Mouse (Mus musculus): ENCODE measurements at regions not wholly inside any gene's neighbourhood (a gene's known extent, or its start where the extent isn't known, plus 50 kb on each side); places are given as distances from the start of the nearest gene placed in this dataset.

- ATAC-seq (replicated peaks; ENCODE audit: low FRiP score, low read depth) = no peak
- 76% methylated on average over 4 of the region's 4 CpGs for WGBS
These were observed 127.1 kb upstream of the Gorab start for GRCm38 (mm10) chr1:163530563-163530962.

GRCm38 (mm10) chr1:163517966-163518365 lies 114.5 kb upstream of the Gorab start:
- no peaks in the 10 kb centered on the region for H3K9me3 ChIP-seq (replicated peaks; ENCODE audit: low read length)
- H3K27ac ChIP-seq = no peak overlapping the region
- DNase-seq (ENCODE audit: low spot score) = no peak
- no peak overlapping the region for H3K4me2 ChIP-seq (ENCODE audit: low read length)
- H3K27me3 ChIP-seq (ENCODE audit: insufficient read depth, low read length) = no peaks in the 10 kb centered on the region
- WGBS = 64% methylated on average over 5 of the region's 5 CpGs
- H3K4me3 ChIP-seq (replicated peaks; ENCODE audit: low read depth, low read length) = no peak overlapping the region
- no peak for TF ChIP-seq CTCF (IDR thresholded peaks at IDR 0.05; ENCODE audit: low read depth)
- H3K4me1 ChIP-seq (replicated peaks; ENCODE audit: insufficient read depth, low read length) = no peaks in the 10 kb centered on the region
- H3K36me3 ChIP-seq (ENCODE audit: insufficient read depth, low read length) = no peaks in the 10 kb centered on the region
- no peak for ATAC-seq (replicated peaks; ENCODE audit: low FRiP score, low read depth)
- H3K9ac ChIP-seq (ENCODE audit: low read depth, low read length) = no peak overlapping the region

More at GRCm38 (mm10) chr1:163530563-163530962, 127.1 kb upstream of the Gorab start:
- H3K4me1 ChIP-seq (replicated peaks; ENCODE audit: insufficient read depth, low read length) = no peaks in the 10 kb centered on the region
- H3K27ac ChIP-seq = no peak overlapping the region
- H3K27me3 ChIP-seq (ENCODE audit: insufficient read depth, low read length) = no peaks in the 10 kb centered on the region
- no peak for TF ChIP-seq CTCF (IDR thresholded peaks at IDR 0.05; ENCODE audit: low read depth)
- no peak overlapping the region for H3K4me2 ChIP-seq (ENCODE audit: low read length)
- H3K4me3 ChIP-seq (replicated peaks; ENCODE audit: low read depth, low read length) = no peak overlapping the region
- H3K9ac ChIP-seq (ENCODE audit: low read depth, low read length) = no peak overlapping the region
- H3K9me3 ChIP-seq (replicated peaks; ENCODE audit: low read length) = no peaks in the 10 kb centered on the region
- no peak for DNase-seq (ENCODE audit: low spot score)
- H3K36me3 ChIP-seq (ENCODE audit: insufficient read depth, low read length) = no peaks in the 10 kb centered on the region

GRCm38 (mm10) chr1:163512847-163513246 lies 109.4 kb upstream of the Gorab start:
- DNase-seq (ENCODE audit: low spot score) (peak; percentile 34), ATAC-seq (replicated peaks; ENCODE audit: low FRiP score, low read depth) (no peak)
- no peak for TF ChIP-seq CTCF (IDR thresholded peaks at IDR 0.05; ENCODE audit: low read depth)
- Histone ChIP-seq H3K9ac (ENCODE audit: low read depth, low read length) (no peak overlapping the region), H3K9me3 (replicated peaks; ENCODE audit: low read length) (no peaks in the 10 kb centered on the region), H3K4me1 (replicated peaks; ENCODE audit: insufficient read depth, low read length) (no peaks in the 10 kb centered on the region), H3K36me3 (ENCODE audit: insufficient read depth, low read length) (no peaks in the 10 kb centered on the region), H3K27me3 (ENCODE audit: insufficient read depth, low read length) (no peaks in the 10 kb centered on the region), H3K4me3 (replicated peaks; ENCODE audit: low read depth, low read length) (no peak overlapping the region), H3K4me2 (ENCODE audit: low read length) (no peak overlapping the region), H3K27ac (no peak overlapping the region)

GRCm38 (mm10) chr1:163512008-163512407 lies 108.5 kb upstream of the Gorab start:
- H3K4me1 ChIP-seq (replicated peaks; ENCODE audit: insufficient read depth, low read length) = no peaks in the 10 kb centered on the region
- DNase-seq (ENCODE audit: low spot score) = peak; percentile 31
- no peak overlapping the region for H3K27ac ChIP-seq
- TF ChIP-seq CTCF (IDR thresholded peaks at IDR 0.05; ENCODE audit: low read depth) = no peak
- H3K9ac ChIP-seq (ENCODE audit: low read depth, low read length) = no peak overlapping the region
- H3K36me3 ChIP-seq (ENCODE audit: insufficient read depth, low read length) = no peaks in the 10 kb centered on the region
- H3K4me2 ChIP-seq (ENCODE audit: low read length) = no peak overlapping the region
- no peaks in the 10 kb centered on the region for H3K27me3 ChIP-seq (ENCODE audit: insufficient read depth, low read length)
- no peaks in the 10 kb centered on the region for H3K9me3 ChIP-seq (replicated peaks; ENCODE audit: low read length)
- no peak for ATAC-seq (replicated peaks; ENCODE audit: low FRiP score, low read depth)
- H3K4me3 ChIP-seq (replicated peaks; ENCODE audit: low read depth, low read length) = no peak overlapping the region
- 45% methylated on average over 1 of the region's 1 CpGs for WGBS

GRCm38 (mm10) chr1:163505035-163505434 lies 101.6 kb upstream of the Gorab start:
- Histone ChIP-seq H3K27me3 (ENCODE audit: insufficient read depth, low read length) (no peaks in the 10 kb centered on the region), H3K9me3 (replicated peaks; ENCODE audit: low read length) (no peaks in the 10 kb centered on the region), H3K9ac (ENCODE audit: low read depth, low read length) (no peak overlapping the region), H3K4me1 (replicated peaks; ENCODE audit: insufficient read depth, low read length) (no peaks in the 10 kb centered on the region), H3K4me3 (replicated peaks; ENCODE audit: low read depth, low read length) (no peak overlapping the region), H3K4me2 (ENCODE audit: low read length) (no peak overlapping the region), H3K27ac (no peak overlapping the region), H3K36me3 (ENCODE audit: insufficient read depth, low read length) (no peaks in the 10 kb centered on the region)
- DNase-seq (ENCODE audit: low spot score) = no peak
- TF ChIP-seq CTCF (IDR thresholded peaks at IDR 0.05; ENCODE audit: low read depth) = no peak
- no peak for ATAC-seq (replicated peaks; ENCODE audit: low FRiP score, low read depth)
- WGBS = 44% methylated on average over 7 of the region's 7 CpGs

GRCm38 (mm10) chr1:163502557-163502956 lies 99.1 kb upstream of the Gorab start:
- no peak for TF ChIP-seq CTCF (IDR thresholded peaks at IDR 0.05; ENCODE audit: low read depth)
- Histone ChIP-seq H3K4me2 (ENCODE audit: low read length) (no peak overlapping the region), H3K4me3 (replicated peaks; ENCODE audit: low read depth, low read length) (no peak overlapping the region), H3K4me1 (replicated peaks; ENCODE audit: insufficient read depth, low read length) (no peaks in the 10 kb centered on the region), H3K9me3 (replicated peaks; ENCODE audit: low read length) (no peaks in the 10 kb centered on the region), H3K27me3 (ENCODE audit: insufficient read depth, low read length) (no peaks in the 10 kb centered on the region), H3K36me3 (ENCODE audit: insufficient read depth, low read length) (no peaks in the 10 kb centered on the region), H3K9ac (ENCODE audit: low read depth, low read length) (no peak overlapping the region), H3K27ac (no peak overlapping the region)
- WGBS = 71% methylated on average over 1 of the region's 1 CpGs
- ATAC-seq (replicated peaks; ENCODE audit: low FRiP score, low read depth) (no peak), DNase-seq (ENCODE audit: low spot score) (no peak)

- no peak for TF ChIP-seq CTCF (IDR thresholded peaks at IDR 0.05; ENCODE audit: low read depth)
- Histone ChIP-seq H3K4me3 (replicated peaks; ENCODE audit: low read depth, low read length) (no peak overlapping the region), H3K4me2 (ENCODE audit: low read length) (no peak overlapping the region), H3K9ac (ENCODE audit: low read depth, low read length) (no peak overlapping the region), H3K9me3 (replicated peaks; ENCODE audit: low read length) (no peaks in the 10 kb centered on the region), H3K27ac (no peak overlapping the region), H3K27me3 (ENCODE audit: insufficient read depth, low read length) (no peaks in the 10 kb centered on the region), H3K4me1 (replicated peaks; ENCODE audit: insufficient read depth, low read length) (no peaks in the 10 kb centered on the region), H3K36me3 (ENCODE audit: insufficient read depth, low read length) (no peaks in the 10 kb centered on the region)
- DNase-seq (ENCODE audit: low spot score) = no peak
- WGBS = 87% methylated on average over 5 of the region's 5 CpGs
- no peak for ATAC-seq (replicated peaks; ENCODE audit: low FRiP score, low read depth)
These were observed 95.0 kb upstream of the Gorab start for GRCm38 (mm10) chr1:163498398-163498958.
